Mouse (Mus musculus) heart, adult 2 months (tissue): ENCODE measurements around the gene Ube2n.

Experiments used
- CTCF ChIP-seq: fragments of 200-600 bp; IDR thresholded peaks from 2 replicates; pipeline ENCODE4 v1.8.1; 2022; ENCODE audit warnings: antibody characterized with exemption, mild to moderate bottlenecking, moderate library complexity
- EP300 ChIP-seq: fragments of 200-500 bp; IDR thresholded peaks from 2 replicates; pipeline ENCODE4 v1.6.1; 2011; ENCODE audit warnings: low read depth, low read length, control low read depth; ENCODE audit not compliant: insufficient read depth
- POLR2A ChIP-seq: fragments of 200-500 bp; IDR thresholded peaks from 2 replicates; pipeline ENCODE4 v1.6.1; 2011; ENCODE audit warnings: mild to moderate bottlenecking, low read depth, low read length, control low read depth; ENCODE audit not compliant: insufficient read depth

GRCm38 (mm10) chr10:95508126-95508525 lies 6.8 kb upstream of the Ube2n start:
- TF ChIP-seq CTCF = no peak
- no peak for TF ChIP-seq EP300
- no peak for TF ChIP-seq POLR2A
